Mouse (Mus musculus) frontal cortex, adult 2 months (tissue): Measurements from ENCODE around the gene Dnaic1. TPM values are rescaled to one million over a fixed set of nuclear protein-coding genes. Genes with fewer than 3 reads are reported as not detected.
"Not testable (repeated sequence)": the region's sequence is repeated elsewhere in the genome, so short reads cannot be mapped to it uniquely, and the experiment has no call there.

ENCODE experiments used
- DNase-seq, 2 experiments: peaks; one replicate each; pipeline ENCODE4 v3.0.0; 2022; ENCODE audit warnings: low spot score in 1 of 2; ENCODE audit errors: extremely low spot score in 1 of 2
- polyA plus RNA-seq: library from polyadenylated mRNA; depleted of rRNA; stranded (reverse); fragments of >200 nt; gene quantifications from 2 replicates; pipeline ENCODE4 v1.2.3, GENCODE M21; 2012

Dnaic1 gene
- polyA plus RNA-seq, 1 experiment = 11.9 TPM

DNA sequence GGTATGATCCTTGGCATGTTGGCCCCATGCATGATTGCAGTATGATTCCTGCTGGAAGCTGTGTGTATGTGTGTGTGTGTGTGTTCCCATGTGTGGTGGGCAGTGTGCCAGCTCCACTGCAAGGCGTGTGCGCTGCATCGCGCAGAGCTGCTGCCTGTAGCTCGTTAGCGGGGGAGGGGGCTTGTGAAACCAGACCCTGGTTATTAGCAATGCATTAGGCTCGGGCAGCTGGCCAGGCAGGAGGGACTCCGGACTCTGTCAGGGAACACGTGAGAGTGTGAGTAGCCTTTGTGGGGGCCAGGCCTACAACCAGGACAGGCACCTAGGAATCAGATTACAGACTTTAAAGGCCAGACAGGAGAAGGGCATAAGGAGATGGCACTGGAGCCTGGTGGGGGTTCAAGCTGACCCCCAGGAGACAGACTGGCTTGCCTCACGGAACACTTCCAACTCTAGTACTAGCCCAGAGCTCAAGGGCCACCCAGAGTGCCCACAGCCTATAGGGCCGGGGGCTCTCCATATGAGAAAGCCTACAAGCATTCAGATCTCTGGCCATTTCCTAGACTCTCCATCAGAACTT, 91.4 kb downstream of the Dnaic1 start:
- no peak for DNase-seq

DNA sequence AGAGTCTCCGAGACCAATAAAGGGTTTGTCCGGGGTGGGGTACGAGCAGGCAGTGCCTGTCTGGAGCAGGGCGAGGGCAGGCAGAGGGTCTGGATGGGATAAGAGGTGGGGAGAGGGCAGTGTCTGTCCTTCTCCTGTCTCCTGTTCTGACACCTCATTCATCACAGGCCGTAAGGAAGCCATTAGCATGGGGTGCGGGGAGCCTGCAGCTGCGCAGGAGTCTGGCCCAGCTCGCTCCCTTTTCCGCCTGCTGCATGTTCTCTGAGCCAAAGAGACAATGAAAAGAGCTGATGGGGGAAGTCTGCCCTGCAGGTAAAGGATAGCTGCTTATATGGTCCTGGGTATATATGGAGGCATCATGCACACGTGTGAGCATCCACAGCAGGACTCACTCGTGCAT, 93.1 kb downstream of the Dnaic1 start:
- DNase-seq = no peak

DNA sequence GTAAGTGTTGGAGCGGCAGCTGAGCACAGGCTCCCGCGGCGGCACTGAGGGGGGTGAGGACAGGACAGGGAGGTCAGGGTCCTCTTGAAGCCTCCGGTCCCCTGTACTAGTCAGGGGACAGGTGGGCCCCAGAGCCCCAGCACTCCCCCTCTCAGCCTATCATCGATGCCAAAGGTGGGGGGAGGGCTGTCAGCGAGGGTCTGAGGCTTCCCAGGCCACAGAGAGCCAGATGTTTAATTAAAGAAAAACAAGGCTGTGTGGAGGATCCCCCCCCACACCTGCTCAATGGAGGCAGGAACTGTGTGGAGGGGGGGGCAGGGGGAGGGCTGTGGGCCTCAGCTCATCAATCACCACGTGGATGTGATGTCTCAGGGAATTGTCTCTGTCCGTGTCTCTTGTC, 94.0 kb downstream of the Dnaic1 start:
- no peak for DNase-seq

DNA sequence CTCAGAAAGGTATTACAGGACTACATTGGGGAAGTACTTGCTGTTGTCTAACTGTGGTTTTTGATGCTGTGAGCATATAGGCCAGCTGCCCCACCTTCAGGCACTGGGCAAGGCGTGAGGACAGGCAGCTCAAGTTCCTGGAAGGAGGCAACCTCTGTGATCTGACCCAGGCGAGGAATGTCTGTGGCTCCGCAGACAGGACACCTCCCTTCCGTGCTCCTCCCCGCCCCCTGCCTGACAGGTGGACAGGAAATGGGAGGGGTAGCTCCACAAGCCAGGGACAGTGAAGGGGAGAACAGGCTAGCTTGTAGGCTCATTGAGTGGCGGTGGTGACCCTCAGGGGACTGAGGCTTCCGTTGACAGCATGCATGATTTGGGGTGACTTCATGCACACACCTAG, 95.0 kb downstream of the Dnaic1 start:
- no peak for DNase-seq

- DNase-seq = no peak
Measured at GRCm38 (mm10) chr4:41665009-41665675, 95.6 kb downstream of the Dnaic1 start.

- DNase-seq = no peak
Measured at GRCm38 (mm10) chr4:41666646-41667045, 97.1 kb downstream of the Dnaic1 start.

DNA sequence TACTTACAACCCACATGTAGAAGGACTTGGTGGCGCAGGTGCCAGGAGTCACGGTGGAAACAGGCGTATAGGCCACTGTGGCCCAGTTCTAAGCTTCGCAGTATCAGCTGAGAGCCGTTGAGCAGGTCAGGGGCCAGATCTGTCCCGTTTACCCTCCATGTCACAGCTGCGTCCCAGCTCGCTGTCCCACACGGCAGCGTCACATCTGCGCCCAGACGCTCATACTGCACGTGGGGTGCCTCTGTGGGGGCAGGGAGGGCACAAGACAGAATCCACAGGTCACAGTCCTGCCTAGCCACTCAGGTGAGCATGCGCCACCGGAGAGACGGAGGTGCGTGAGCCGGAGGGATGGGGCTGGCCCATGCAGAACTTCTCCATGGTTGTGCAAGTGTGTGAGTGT, 101.3 kb downstream of the Dnaic1 start:
- no peak for DNase-seq

- DNase-seq = no peak
Measured at GRCm38 (mm10) chr4:41671500-41671899, 101.9 kb downstream of the Dnaic1 start.

- no peak for DNase-seq
Measured at GRCm38 (mm10) chr4:41671963-41672480, 102.4 kb downstream of the Dnaic1 start.

DNA sequence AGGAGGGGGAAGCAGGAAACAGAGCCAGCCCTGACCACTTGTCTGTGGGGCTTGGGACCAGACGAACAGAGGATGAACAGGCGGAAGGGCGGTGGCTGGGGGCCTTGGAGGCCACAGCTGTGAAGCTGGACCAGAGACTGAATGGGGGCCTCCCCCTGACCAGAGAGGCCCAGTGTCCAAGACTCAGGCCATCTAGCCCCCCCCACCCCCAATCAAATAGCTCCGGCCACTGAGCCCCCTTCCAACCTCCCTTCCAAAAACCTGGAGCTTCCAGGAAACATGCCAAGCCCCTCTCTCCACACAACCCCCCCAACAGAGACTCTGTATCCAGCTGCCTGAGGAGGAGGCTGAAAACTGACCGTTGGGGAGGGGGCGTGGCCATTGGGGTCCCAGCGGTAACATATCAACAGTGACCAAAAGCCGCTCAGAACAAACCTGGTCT, 103.0 kb downstream of the Dnaic1 start:
- no peak for DNase-seq

DNA sequence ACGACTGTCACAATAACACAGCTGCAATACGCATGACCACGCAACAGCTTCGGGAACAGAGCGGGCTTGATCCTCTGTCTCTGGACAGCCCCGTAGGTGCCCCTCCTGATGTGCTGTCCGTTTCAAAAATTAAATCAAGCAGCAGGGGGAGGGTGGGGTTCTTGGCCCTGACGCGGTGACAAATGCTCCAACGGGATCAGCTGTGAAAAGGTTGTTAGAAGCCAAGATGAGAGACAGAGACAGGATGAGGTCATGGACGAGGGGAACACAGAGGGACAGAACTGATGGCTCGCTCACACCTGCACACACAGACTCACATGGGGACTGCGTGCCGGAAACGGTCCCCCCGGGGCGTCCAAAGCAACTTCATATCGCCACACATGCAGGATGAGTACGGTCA, 103.6 kb downstream of the Dnaic1 start:
- no peak for DNase-seq

GRCm38 (mm10) chr4:41676248-41677005, 106.9 kb downstream of the Dnaic1 start:
- DNase-seq = no peak

DNA sequence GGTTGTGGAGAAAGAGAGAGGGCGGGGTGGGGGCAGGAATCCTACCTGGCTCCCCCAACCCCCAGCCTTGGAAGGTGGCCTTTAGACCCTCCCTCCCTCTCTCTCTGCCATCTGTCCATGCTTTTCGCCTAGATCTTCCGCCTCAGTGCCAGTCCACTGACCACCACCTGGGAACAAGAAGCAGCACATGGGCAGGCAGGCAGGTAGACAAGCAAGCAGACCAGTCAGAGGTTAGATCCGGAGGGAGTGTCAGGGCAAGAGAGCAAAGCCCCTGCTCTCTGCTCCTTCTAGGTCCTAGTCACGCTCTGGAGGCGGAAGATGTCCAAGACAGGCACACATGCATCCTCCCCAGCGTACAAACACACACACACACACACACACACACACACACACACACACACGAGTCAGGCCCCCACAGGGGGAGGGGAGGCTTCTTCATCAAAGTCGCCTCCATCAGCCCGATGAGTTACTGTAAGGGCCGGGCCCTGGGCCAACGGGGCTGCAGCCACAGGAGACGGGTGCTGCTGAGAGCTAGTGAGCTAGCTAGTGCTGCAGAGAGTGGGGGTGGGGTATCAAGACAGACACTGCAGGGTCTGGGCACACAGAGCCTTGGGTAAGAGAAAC, 107.5 kb downstream of the Dnaic1 start:
- no peak for DNase-seq

GRCm38 (mm10) chr4:41678863-41679262, 109.3 kb downstream of the Dnaic1 start:
- DNase-seq = no peak

DNA sequence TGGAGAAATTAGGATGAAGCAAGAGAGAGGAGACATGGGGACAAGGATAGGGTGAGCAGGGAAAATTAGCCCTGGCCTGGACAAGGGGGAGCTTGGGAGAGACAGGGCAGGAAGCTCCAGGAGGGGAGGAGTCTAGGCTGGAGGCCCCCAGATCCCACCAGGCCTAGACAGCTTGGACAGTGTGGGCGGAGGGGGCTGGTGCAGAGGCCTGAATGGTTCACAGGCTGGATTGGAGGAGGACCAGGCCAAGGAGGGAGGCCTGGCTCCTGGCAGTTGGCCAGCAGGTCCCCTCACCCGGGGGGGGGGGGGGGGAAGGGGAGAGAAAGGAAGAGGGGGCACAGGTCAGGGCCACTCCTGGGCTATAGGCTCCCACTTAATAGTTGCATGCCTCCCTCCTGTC, 109.7 kb downstream of the Dnaic1 start:
- no peak for DNase-seq

DNA sequence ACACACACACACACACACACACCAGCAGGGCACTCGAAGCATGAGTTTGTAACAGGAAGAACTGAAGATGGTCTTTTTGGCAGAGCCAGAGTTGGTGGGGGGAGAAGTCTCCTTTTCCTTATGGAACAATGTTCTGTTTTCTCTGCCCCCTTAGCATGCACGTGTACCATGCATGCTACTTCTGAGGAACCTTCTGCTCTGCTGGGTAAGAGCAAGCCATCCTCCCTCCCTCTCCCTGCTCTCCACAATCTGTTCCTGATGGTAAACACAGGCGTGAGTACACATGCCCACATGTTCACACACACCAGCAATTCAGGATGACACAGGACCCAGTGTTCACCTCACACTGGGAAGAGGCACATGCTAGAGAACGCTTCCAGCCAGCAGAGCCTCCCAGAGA, 111.6 kb downstream of the Dnaic1 start:
- peak in 1 of 2 experiments; percentile 57 for DNase-seq

DNA sequence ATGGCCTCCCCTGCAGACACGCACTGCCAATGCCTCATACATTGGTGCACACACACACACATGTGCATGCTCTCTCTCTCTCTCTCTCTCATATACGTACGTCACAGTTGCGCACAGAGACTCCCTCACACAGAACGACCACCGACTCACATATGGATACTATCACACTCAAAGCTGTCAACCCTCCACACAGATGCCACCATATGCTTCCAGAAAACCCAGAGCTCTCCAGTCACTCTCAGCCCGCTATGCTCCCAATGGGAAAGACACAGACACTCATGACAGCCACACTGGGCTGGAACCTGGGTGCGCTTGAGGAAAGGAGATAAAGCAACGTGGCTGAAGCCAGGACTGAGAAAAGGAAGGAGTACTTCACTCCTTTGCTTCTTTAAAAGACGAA, 112.4 kb downstream of the Dnaic1 start:
- DNase-seq = no peak

DNA sequence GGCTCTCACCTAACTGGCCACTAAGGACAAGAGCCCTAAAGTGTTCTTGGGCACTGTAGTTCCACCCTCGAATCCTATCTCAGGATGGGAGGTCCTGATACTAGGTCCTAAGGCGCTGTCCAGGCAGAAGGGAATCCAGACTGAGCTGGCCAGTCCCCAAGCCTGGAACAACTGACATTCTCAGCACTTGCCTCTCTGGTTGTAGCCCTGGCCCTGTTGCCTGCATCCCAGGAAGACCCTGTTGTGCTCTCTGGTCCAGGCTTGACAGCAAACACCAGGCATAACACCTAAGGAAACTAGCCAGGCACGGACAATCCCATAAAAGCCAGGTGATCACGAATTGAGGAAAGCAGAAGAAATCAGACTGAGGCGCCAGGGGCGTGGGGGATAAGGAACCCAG, 113.2 kb downstream of the Dnaic1 start:
- no peak for DNase-seq

- DNase-seq = not testable (repeated sequence)
Measured at GRCm38 (mm10) chr4:41683303-41683702, 113.7 kb downstream of the Dnaic1 start.

GRCm38 (mm10) chr4:41684131-41684930, 114.8 kb downstream of the Dnaic1 start:
- not testable (repeated sequence) for DNase-seq
